Mouse (Mus musculus) c-Kit-positive CD71-positive TER-119-negative erythroid progenitor cells, embryonic 14.5 days (primary cell): ENCODE results near the gene 5730596B20Rik.

Experiments
- DNase-seq: peaks from one replicate; pipeline ENCODE4 v3.0.0-alpha.2; 2013; ENCODE audit warnings: low read depth

5730596B20Rik gene

DNA sequence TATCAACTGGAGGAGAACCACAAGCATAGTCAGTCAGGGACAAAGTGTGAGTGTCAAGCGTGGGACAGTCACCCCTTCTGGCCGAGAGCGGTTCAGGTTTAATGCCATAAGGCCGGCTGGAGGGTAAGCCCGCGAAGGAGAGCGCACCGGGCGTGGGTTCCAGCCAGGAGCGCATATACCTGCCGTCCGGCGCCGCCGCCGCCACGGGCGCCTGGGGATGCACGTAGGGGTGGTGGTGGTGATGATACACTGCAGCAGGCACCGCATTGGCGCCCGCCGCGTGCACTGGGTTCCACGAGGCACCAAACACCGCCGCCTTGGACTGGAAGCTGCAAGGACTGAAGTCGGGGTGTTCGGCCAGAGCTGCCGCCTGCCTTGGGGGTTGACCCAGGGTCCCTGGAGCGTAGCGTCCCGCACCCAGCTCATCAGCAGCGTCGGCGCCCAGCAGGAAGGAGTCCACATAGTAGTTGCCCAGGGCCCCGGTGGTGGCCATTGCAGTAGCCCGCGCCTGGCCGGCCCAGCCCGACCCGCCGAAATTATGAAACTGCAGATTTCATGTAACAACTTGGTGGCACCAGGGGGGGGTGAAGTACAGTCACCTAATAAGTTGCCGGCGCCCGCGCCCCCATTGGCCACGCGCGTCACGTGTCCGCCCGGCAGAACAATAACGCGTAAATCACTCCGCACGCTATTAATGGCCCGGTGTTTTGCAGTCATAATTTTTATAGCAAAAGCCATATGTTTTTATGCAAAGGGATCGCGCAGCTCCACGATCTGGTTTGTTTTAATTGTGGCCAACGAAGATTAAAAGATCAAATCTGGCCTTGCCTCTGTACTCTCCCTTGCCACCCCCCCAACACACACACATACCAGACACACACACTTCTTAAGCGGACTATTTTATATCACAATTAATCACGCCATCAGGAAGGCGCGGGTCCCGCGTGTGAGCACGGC is 48.6 kb downstream of the 5730596B20Rik start:
- DNase-seq: no peak

DNA sequence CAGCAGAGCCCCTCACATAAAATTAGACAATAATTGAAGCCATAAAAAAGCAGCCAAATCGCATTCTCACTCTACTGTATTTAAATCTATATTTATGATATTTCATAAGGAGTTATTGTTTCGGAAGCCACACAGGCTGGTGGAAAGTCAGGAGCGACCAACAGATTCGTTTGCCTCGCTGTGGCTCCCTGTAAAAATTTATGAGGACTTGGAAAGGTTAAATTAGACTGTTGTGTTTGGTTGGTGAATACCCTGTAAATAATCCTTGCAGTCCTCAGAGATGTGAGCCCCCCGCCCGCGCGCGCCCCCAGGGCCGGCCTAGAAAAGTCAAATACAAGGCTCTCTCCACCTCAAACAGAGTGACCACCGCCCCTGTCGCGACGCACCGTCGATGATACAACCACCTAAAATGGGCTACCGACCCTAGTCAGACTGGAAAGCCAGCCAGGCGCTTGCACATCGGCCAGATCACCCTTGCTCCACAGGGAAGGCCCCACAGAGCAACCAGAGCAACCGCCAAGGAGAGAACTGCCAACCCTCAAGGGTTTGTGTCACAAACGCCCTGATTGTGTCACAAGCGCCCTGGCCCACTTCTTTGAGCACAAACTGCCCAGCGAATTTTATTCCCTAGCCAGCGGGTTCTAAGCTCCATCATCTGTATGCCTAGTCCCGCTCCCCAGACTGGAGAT is 49.4 kb downstream of the 5730596B20Rik start:
- no peak for DNase-seq

DNA sequence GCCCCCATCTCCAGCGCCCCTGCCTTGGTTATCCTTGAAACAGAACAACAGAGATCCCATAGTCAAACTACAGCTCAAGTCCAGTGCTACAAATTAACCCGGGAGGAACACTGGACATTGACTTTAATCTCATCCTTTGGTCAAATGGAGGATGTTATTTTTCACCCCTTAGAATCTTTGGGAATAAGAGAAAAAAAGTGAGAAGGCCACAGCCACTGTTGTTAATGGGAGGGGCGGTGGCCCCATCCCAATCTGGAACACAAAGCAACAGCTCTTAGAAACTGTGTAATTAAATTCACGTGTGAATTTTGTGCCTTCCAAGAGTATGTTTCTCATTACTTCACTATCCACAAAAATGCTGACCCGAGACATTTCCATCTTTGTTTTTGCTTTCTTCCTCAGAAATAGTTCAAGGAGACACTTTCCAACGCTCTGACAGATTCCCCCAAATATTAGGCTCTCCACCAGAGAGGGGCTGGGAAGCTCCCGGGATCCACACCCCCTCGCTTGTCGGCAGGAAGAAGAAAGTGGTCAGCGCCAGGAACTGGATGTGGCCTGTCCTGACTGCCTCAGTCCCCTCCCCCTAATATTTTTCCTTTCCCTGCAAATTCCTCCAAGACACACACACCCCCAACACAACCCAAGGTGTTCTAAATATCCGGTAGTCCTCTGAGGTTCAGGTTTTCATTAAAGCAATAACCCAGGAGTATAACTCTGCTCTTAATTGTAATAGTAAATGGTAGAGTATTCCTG is 50.3 kb downstream of the 5730596B20Rik start:
- no peak for DNase-seq

GRCm38 (mm10) chr6:52228475-52229465 is 51.5 kb downstream of the 5730596B20Rik start:
- no peak for DNase-seq

GRCm38 (mm10) chr6:52229558-52230416 is 52.5 kb downstream of the 5730596B20Rik start:
- DNase-seq: no peak
